Mouse (Mus musculus) kidney, embryonic 16.5 days (tissue): ENCODE data around the gene Prss32. TPM values are rescaled to one million over a fixed set of nuclear protein-coding genes. Genes with fewer than 3 reads are reported as not detected.

ENCODE experiments used
- ATAC-seq: fragments of 200-750 bp; cut with Nextera tagmentation; 2 replicates; pipeline ENCODE4 v1.8.0; 2017; ENCODE audit warnings: moderate TSS enrichment; ENCODE audit not compliant: low FRiP score, low TSS enrichment
- H3K27ac ChIP-seq: fragments of 300-500 bp; sonication (generic); 2 replicates; pipeline ENCODE4 v1.5.1; 2014; ENCODE audit warnings: low read length
- H3K27me3 ChIP-seq: fragments of 300-500 bp; sonication (generic); 2 replicates; pipeline ENCODE4 v1.6.1; 2014; ENCODE audit warnings: low read length, control low read depth, mixed read lengths; ENCODE audit not compliant: insufficient read depth
- H3K36me3 ChIP-seq: fragments of 300-500 bp; sonication (generic); 2 replicates; pipeline ENCODE4 v1.6.1; 2014; ENCODE audit warnings: low read length, control low read depth, mixed read lengths; ENCODE audit not compliant: insufficient read depth
- H3K4me1 ChIP-seq: fragments of 300-500 bp; sonication (generic); 2 replicates; pipeline ENCODE4 v1.6.1; 2014; ENCODE audit warnings: low read length, control low read depth, mixed read lengths; ENCODE audit not compliant: insufficient read depth
- H3K4me2 ChIP-seq: fragments of 300-500 bp; sonication (generic); replicated peaks from 2 replicates; pipeline ENCODE4 v1.6.1; 2014; ENCODE audit warnings: low read depth, low read length
- H3K4me3 ChIP-seq: fragments of 300-500 bp; sonication (generic); 2 replicates; pipeline ENCODE4 v1.5.1; 2014; ENCODE audit warnings: mild to moderate bottlenecking, low read length
- H3K9ac ChIP-seq: fragments of 300-500 bp; sonication (generic); replicated peaks from 2 replicates; pipeline ENCODE4 v1.6.1; 2014; ENCODE audit warnings: low read length
- H3K9me3 ChIP-seq: fragments of 300-500 bp; sonication (generic); 2 replicates; pipeline ENCODE4 v1.6.1; 2016; ENCODE audit warnings: low read length, control low read depth
- WGBS: fragments of 180-500 bp; shearing (Covaris S2); extraction: QIAGEN DNeasy Blood & Tissue Kit; methylation state at CpG from one replicate; pipeline ENCODE4 v1.1.7; 2014; 5-methylcytosine and 5-hydroxymethylcytosine counted together
- polyA plus RNA-seq: library from polyadenylated mRNA; unstranded; fragments of >200 nt; fragmentation: Nextera tagmentation; extraction: Ambion mirVana; gene quantifications from 2 replicates; pipeline ENCODE4 v1.2.1, GENCODE M21; 2015

Gene Prss32
- polyA plus RNA-seq = not detected in 2 replicates

DNA sequence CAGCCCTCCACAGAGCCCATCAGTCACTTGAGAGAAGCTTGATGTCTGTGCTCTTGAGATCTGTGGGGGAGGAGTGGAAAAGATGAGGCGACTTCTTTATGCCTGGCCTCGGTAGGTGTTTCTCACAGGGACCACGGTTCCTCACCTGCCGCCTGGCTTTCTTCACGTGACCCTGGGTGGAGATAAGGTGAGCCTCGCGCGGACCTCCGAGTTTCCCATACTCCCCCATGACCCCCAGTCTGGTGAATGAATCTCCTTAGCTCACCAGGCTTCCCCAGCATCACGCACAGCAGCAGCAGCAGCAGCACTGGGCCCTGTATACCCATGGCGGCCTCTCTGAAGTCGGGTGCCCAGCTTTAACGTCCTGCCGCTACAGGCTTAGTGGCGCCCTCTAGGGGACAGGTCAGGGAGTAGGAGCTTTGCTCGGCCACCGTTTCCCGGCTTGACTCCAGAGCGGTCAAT, at the start of gene Prss32, which contains the start of gene Prss41:
TSS of gene Prss32 (plus strand) at position 44 of the 462 bp plus-strand sequence.
TSS of gene Prss41 (minus strand) at position 361 of the 462 bp plus-strand sequence.
- Histone ChIP-seq H3K27me3 (no peaks in the 10 kb centered on the region), H3K4me2 (peak within 1 kb of the TSS; percentile 47), H3K27ac (no peak within 1 kb of the TSS), H3K9ac (peak within 1 kb of the TSS; percentile 39; the same call in 1 of the 2 replicates), H3K4me3 (peak within 1 kb of the TSS; percentile 24), H3K9me3 (no peaks in the 10 kb centered on the region), H3K36me3 (no peaks in the 10 kb centered on the region), H3K4me1 (0 out of 2 replicates have a peak, but pooled peaks cover 6% of the 10 kb centered on the region)
- WGBS = 10% methylated on average over 19 of the region's 19 CpGs
- ATAC-seq = peak; percentile 44; the same call in 1 of the 2 replicates

DNA sequence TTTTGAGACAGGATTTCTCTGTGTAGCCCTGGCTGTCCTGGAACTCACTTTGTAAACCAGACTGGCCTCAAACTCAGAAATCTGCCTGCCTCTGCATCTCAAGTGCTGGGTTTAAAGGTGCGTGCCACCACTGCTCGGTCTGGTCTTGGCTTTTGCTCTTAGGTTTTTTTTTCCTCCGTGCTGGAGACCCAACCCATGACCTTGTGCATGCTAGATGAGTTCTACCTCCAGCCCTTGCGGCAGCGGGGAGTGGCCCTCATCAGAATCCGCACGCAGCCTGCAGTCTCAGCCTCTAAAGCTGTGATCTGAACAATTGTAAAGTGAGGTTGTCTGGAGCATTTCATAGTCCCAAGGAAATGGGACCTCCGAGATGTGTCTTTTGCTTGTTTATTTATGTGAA, 48.3 kb upstream of the Prss32 start:
- no peak overlapping the region for H3K9ac ChIP-seq
- 92% methylated on average over 8 of the region's 8 CpGs for WGBS

DNA sequence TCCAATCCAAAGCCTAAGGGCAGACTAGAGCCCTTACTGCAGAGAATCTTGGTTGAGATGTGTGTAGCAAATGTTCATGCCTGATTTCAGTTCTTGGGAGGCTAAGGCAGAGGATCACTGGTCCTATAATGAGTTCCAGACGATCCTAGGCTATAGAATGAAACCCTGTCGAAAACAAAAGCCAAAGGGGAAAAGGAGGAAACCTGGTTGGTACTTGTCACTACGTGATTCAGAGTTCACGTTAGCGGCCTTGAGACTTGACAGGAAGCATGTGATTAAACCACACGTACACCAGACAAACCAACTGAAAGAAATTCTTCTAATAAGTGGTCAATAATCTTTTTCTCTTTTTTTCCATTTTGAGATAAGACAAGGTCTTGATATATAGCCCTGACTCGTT, 46.3 kb upstream of the Prss32 start:
- Histone ChIP-seq H3K4me2 (no peak overlapping the region), H3K36me3 (0 out of 2 replicates have a peak, but pooled peaks cover 6% of the 10 kb centered on the region), H3K9ac (no peak overlapping the region; the same call in 1 of the 2 replicates), H3K9me3 (0 out of 2 replicates have a peak, but pooled peaks cover 2% of the 10 kb centered on the region), H3K4me1 (no peaks in the 10 kb centered on the region), H3K27ac (no peak overlapping the region), H3K27me3 (no peaks in the 10 kb centered on the region; the same call in 1 of the 2 replicates), H3K4me3 (no peak overlapping the region)
- WGBS = 71% methylated on average over 7 of the region's 7 CpGs
- ATAC-seq = no peak

More for the DNA sequence above, 48.3 kb upstream of the Prss32 start:
- Histone ChIP-seq H3K4me1 (peaks cover 7% of the 10 kb centered on the region; the same call in 1 of the 2 replicates), H3K4me2 (no peak overlapping the region), H3K4me3 (no peak overlapping the region), H3K9me3 (no peaks in the 10 kb centered on the region), H3K36me3 (0 out of 2 replicates have a peak, but pooled peaks cover 6% of the 10 kb centered on the region), H3K27ac (no peak overlapping the region), H3K27me3 (no peaks in the 10 kb centered on the region; the same call in 1 of the 2 replicates)
- no peak for ATAC-seq

DNA sequence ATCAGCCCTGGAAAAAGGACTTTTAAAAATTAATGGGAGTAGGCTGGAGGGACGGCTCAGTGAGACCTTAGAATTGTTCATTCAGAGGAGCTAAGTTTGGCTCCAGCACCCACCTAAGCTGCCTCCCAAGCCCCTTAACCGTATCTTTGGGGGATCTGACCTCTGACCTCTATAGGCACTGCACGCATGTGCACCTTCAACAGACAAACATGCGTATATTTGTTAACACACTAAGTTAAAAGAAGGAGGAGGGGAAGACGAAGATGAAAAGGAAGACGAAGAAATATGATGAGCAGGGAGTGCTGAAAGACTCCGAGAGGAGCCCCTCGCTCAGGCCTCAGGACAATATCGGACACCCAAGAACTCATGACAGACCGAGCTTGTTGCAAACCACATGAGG, 42.0 kb upstream of the Prss32 start:
- H3K9me3 ChIP-seq = 0 out of 2 replicates have a peak, but pooled peaks cover 2% of the 10 kb centered on the region
- H3K4me2 ChIP-seq = no peak overlapping the region
- H3K27ac ChIP-seq = no peak overlapping the region
- ATAC-seq = no peak
- WGBS = 94% methylated on average over 10 of the region's 10 CpGs
- peaks cover 23% of the 10 kb centered on the region for H3K4me1 ChIP-seq
- no peak overlapping the region for H3K4me3 ChIP-seq
- H3K9ac ChIP-seq = no peak overlapping the region
- 0 out of 2 replicates have a peak, but pooled peaks cover 4% of the 10 kb centered on the region for H3K36me3 ChIP-seq
- H3K27me3 ChIP-seq = no peaks in the 10 kb centered on the region; the same call in 1 of the 2 replicates

DNA sequence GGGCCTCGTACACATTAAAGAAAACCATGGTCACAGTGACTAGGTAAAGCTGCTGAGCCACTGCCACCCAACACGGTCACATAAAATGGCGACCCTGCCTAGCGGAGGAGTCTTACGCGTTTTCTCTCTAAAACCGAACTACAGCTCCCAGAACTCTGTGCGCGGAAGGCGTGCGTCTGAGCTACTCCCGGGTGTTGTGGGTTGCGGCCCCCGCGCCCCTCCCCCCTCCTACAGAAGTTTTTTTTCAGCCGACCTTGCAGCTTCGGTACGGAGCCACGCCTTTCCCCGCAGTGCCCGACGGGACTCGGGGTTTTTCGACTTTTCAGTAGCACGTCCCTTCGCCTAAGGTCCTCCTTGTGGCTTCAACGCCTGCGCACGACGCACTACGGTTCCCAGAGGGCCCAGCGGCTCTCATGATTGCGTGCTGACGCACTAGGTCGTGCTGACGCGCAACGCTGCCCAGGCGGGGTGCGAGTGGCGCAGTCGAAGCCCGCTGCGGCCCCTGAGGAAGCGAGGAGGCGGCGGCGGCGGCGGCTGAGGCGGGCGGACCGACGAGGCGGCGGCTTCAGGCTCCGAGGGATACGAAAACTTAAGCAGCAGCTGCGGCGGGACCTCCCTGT, 40.8 kb upstream of the Prss32 start:
- Histone ChIP-seq H3K4me1 (peaks cover 31% of the 10 kb centered on the region), H3K27me3 (no peaks in the 10 kb centered on the region; the same call in 1 of the 2 replicates), H3K9me3 (0 out of 2 replicates have a peak, but pooled peaks cover 2% of the 10 kb centered on the region), H3K4me3 (peak overlapping the region; percentile 79), H3K36me3 (peaks cover 8% of the 10 kb centered on the region), H3K27ac (peak overlapping the region; percentile 93), H3K9ac (peak overlapping the region; percentile 90), H3K4me2 (peak overlapping the region; percentile 92)
- WGBS = under 1% methylated on average over 58 of the region's 60 CpGs
- peak; percentile 99 for ATAC-seq

DNA sequence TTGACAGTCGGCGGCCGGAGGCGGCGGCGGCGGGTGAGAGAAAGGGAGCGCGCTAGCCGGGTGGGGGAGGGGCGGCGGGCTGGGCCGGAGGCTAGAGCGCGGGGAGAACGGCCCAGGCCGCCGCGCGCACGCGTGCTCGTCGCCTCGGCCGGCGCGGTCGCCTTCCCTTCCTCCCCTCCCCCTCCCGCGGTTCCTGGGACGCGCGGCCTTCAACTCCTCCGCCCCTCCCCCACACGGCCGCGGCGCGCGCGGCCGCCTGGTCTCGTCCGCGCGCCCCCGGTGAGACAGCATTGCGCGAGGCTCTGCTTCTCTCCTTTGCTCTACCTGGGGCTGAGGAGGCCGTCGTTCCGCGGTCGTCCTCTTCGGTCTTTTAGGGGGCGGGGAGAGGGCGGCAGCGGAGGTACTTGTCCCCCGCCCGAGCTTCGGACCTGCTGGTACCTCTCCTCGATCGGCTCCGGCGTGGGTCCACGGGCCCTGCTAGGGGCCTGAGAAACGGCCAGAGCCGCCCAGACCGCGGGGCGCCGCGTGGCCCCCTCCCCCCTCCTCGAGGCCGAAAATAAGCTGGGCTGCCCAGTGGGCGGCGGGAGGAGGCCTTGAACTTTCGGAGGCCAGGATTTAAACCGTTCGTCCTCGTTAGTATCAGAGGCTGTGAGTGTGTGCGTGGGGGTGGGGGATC, 40.2 kb upstream of the Prss32 start:
- peak; percentile 60 for ATAC-seq
- peak overlapping the region; percentile 93 for H3K27ac ChIP-seq
- peak overlapping the region; percentile 90 for H3K9ac ChIP-seq
- under 1% methylated on average over 65 of the region's 83 CpGs for WGBS
- H3K27me3 ChIP-seq = no peaks in the 10 kb centered on the region; the same call in 1 of the 2 replicates
- H3K9me3 ChIP-seq = 0 out of 2 replicates have a peak, but pooled peaks cover 2% of the 10 kb centered on the region
- H3K4me3 ChIP-seq = peak overlapping the region; percentile 79
- H3K36me3 ChIP-seq = peaks cover 14% of the 10 kb centered on the region
- H3K4me2 ChIP-seq = peak overlapping the region; percentile 92
- peaks cover 31% of the 10 kb centered on the region for H3K4me1 ChIP-seq

DNA sequence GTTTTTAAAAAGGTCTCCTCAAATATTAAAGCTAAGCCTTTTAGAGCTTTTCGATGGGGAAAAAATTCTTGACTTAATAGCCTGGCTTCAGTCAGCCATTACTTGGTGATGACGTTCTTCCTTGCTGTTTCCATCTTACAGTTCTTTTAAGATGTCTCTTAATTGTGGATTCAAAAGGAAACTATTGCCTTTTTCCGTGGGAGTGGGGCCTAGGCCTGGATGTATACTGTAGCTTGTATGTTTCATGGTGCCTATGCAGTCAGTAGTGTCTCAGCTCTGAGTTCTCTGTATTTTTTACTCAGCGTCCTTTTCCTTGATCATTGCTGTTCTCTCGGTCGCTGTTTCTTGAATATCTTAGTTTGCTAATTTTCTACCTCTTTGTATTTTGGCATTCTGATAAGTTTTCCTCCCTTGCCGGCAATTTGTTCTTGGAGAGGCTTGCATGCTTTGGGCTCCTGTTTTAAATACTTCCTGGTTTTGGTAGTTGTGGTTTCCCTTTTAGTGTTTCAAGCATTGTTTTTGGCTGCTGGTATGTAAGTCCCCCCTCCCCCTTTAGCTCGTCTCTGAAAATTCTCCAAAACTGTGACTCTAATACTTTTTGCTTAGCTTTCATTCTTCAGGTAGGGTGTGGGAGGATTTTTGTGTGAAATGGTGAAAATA, 39.1 kb upstream of the Prss32 start:
- H3K9me3 ChIP-seq = 0 out of 2 replicates have a peak, but pooled peaks cover 2% of the 10 kb centered on the region
- peaks cover 31% of the 10 kb centered on the region for H3K4me1 ChIP-seq
- peak overlapping the region; percentile 92 for H3K4me2 ChIP-seq
- H3K4me3 ChIP-seq = peak overlapping the region; percentile 79
- H3K27ac ChIP-seq = peak overlapping the region; percentile 93
- peaks cover 24% of the 10 kb centered on the region for H3K36me3 ChIP-seq
- WGBS = 1% methylated on average over 8 of the region's 8 CpGs
- no peak for ATAC-seq
- H3K27me3 ChIP-seq = no peaks in the 10 kb centered on the region; the same call in 1 of the 2 replicates
- peak overlapping the region; percentile 90 for H3K9ac ChIP-seq

DNA sequence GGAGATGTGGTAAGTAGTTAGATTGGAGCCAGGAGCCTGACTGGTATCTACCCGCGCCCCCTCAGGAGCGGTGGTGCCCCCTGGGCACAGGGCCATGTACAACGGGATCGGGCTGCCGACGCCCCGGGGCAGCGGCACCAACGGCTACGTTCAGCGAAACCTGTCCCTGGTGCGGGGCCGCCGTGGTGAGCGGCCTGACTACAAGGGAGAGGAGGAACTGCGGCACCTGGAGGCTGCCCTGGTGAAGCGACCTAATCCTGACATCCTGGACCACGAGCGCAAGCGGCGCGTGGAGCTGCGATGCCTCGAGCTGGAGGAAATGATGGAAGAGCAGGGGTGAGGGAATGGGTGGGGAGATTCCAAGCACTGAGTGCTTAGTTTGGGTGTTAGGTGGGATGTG, 36.8 kb upstream of the Prss32 start:
- peak overlapping the region; percentile 36 for H3K4me3 ChIP-seq
- no peaks in the 10 kb centered on the region for H3K9me3 ChIP-seq
- no peak for ATAC-seq
- H3K27ac ChIP-seq = peak overlapping the region; percentile 50; the same call in 1 of the 2 replicates
- peaks cover 31% of the 10 kb centered on the region for H3K4me1 ChIP-seq
- peaks cover 38% of the 10 kb centered on the region for H3K36me3 ChIP-seq
- 41% methylated on average over 25 of the region's 25 CpGs for WGBS
- H3K9ac ChIP-seq = peak overlapping the region; percentile 52; the same call in 1 of the 2 replicates
- no peaks in the 10 kb centered on the region for H3K27me3 ChIP-seq
- peak overlapping the region; percentile 92 for H3K4me2 ChIP-seq

DNA sequence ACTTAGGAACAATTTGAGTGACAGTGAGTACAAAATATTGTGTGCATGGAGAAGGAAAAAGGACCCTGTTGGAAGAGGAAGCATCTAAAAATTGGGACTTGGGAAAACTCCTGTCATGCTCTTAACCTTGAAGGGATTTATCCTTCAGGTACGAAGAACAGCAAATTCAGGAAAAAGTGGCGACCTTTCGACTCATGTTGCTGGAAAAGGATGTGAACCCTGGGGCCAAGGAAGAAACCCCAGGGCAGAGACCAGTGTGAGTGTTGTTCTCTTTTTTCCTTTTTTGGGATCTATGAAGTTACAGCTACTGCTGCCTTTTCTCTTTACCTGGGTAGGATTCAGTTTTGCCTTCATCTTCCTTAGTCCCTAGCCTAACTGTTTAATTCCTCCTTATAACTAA, 35.7 kb upstream of the Prss32 start:
- Histone ChIP-seq H3K36me3 (peaks cover 45% of the 10 kb centered on the region), H3K4me3 (no peak overlapping the region), H3K9me3 (no peaks in the 10 kb centered on the region), H3K27me3 (no peaks in the 10 kb centered on the region), H3K27ac (no peak overlapping the region), H3K4me2 (no peak overlapping the region), H3K4me1 (peaks cover 31% of the 10 kb centered on the region), H3K9ac (no peak overlapping the region)
- no peak for ATAC-seq
- 81% methylated on average over 3 of the region's 3 CpGs for WGBS
